In the genomic region with DNA sequence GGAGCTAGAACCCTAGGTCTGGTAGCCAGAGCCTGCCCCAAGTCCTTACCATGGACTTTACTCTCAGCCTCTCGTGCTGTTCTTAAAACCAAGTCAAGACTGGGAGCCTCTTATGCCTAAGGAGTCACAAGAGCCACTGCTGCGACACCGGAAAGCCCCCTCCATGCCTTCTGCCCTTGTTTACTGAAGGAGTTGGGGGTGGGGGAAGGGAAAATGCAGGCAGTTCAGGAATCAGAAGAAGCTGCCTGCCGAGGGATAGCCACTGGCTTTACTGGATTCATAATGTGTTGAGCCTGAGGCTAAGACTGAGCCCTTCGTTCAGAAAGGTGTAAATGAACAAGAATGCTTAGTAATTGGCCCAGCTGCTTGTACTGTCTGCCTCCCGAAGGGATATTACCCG, we compare ENCODE assay signal across 8 mouse cellular contexts. TPM values are rescaled to one million over a fixed set of nuclear protein-coding genes. Genes with fewer than 3 reads are reported as not detected.
DNase-seq lines count a peak whose midpoint lies in the region; ATAC-seq and TF ChIP-seq lines count a peak whose summit lies in the region.

No protein-coding gene starts in this region.

- H3K27me3 ChIP-seq in embryonic facial prominence, embryonic 13.5 days, result peaks cover 13% of the 10 kb centered on the region
- no peaks in the 10 kb centered on the region for H3K27me3 ChIP-seq in intestine, postnatal 0 days (replicated peaks; ENCODE audit: control insufficient read depth, insufficient read depth, low read length)
- no peaks in the 10 kb centered on the region for H3K27me3 ChIP-seq in neural tube, embryonic 12.5 days (replicated peaks)

- TF ChIP-seq CTCF in left cerebral cortex, adult 2 months (IDR thresholded peaks at IDR 0.05), result no peak
- no peak for TF ChIP-seq CTCF in intestine, postnatal 0 days (IDR thresholded peaks at IDR 0.05; ENCODE audit: low read depth)

- H3K4me1 ChIP-seq in embryonic facial prominence, embryonic 13.5 days, result peaks cover 35% of the 10 kb centered on the region
- H3K4me1 ChIP-seq in intestine, postnatal 0 days (replicated peaks; ENCODE audit: control insufficient read depth, insufficient read depth, low read length), result 0 out of 2 replicates have a peak, but pooled peaks cover 3% of the 10 kb centered on the region
- peaks cover 24% of the 10 kb centered on the region for H3K4me1 ChIP-seq in neural tube, embryonic 12.5 days

- H3K4me3 ChIP-seq in left cerebral cortex, adult 2 months, result peak overlapping the region; percentile 66
- H3K4me3 ChIP-seq in embryonic facial prominence, embryonic 13.5 days, result peak overlapping the region; percentile 92
- H3K4me3 ChIP-seq in intestine, postnatal 0 days (ENCODE audit: low read depth, low read length), result peak overlapping the region; percentile 96
- H3K4me3 ChIP-seq in neural tube, embryonic 12.5 days, result peak overlapping the region; percentile 94

- H3K9me3 ChIP-seq in embryonic facial prominence, embryonic 13.5 days, result no peaks in the 10 kb centered on the region
- no peaks in the 10 kb centered on the region for H3K9me3 ChIP-seq in intestine, postnatal 0 days (ENCODE audit: control insufficient read depth)
- no peaks in the 10 kb centered on the region for H3K9me3 ChIP-seq in neural tube, embryonic 12.5 days

- ATAC-seq in embryonic facial prominence, embryonic 13.5 days (ENCODE audit: insufficient number of reproducible peaks, insufficient read depth, low FRiP score, low TSS enrichment, low read depth), result no peak
- no peak for ATAC-seq in intestine, postnatal 0 days
- ATAC-seq in neural tube, embryonic 12.5 days (ENCODE audit: low FRiP score, low read depth), result 0 out of 2 replicates have a peak, but pooled peaks have one; percentile 13
- ATAC-seq in cerebellum, adult (ENCODE audit: insufficient number of reproducible peaks, low FRiP score, low TSS enrichment), result no peak

- H3K27ac ChIP-seq in left cerebral cortex, adult 2 months, result peak overlapping the region; percentile 92
- no peak overlapping the region for H3K27ac ChIP-seq in embryonic facial prominence, embryonic 13.5 days
- peak overlapping the region; percentile 82 for H3K27ac ChIP-seq in intestine, postnatal 0 days (ENCODE audit: low read depth, low read length)
- H3K27ac ChIP-seq in neural tube, embryonic 12.5 days, result no peak overlapping the region; the same call in 1 of the 2 replicates

- peak overlapping the region; percentile 96 for H3K4me2 ChIP-seq in embryonic facial prominence, embryonic 13.5 days
- H3K4me2 ChIP-seq in intestine, postnatal 0 days (replicated peaks; ENCODE audit: low read depth), result peak overlapping the region; percentile 85
- H3K4me2 ChIP-seq in neural tube, embryonic 12.5 days (replicated peaks), result peak overlapping the region; percentile 88

- intact Hi-C loops in left cerebral cortex, adult 2 months (cut with DNase I), result loop anchor here (5.0 kb wide), 1 partner anchor 189 kb away; no protein-coding TSS in a partner anchor
- intact Hi-C loops in left cerebral cortex, postnatal 25 days (cut with DNase I), result loop anchor here (2.0 kb wide), 1 partner anchor 188 kb away; no protein-coding TSS in a partner anchor
- intact Hi-C loops in left cerebral cortex, postnatal 4 days (cut with DNase I), result no loop called here

- WGBS in embryonic facial prominence, embryonic 13.5 days, result 7% methylated on average over 7 of the region's 7 CpGs
- 13% methylated on average over 7 of the region's 7 CpGs for WGBS in intestine, postnatal 0 days
- 9% methylated on average over 7 of the region's 7 CpGs for WGBS in neural tube, embryonic 12.5 days

- peaks cover 24% of the 10 kb centered on the region for H3K36me3 ChIP-seq in embryonic facial prominence, embryonic 13.5 days
- peaks cover 9% of the 10 kb centered on the region for H3K36me3 ChIP-seq in intestine, postnatal 0 days (ENCODE audit: control insufficient read depth, insufficient read depth)
- peaks cover 22% of the 10 kb centered on the region for H3K36me3 ChIP-seq in neural tube, embryonic 12.5 days

- no peak for DNase-seq in left cerebral cortex, adult 2 months (ENCODE audit: extremely low spot score in 1 of 2, low spot score in 2 of 2)
- DNase-seq in left cerebral cortex, postnatal 25 days (ENCODE audit: low spot score in 2 of 2), result no peak
- DNase-seq in ovary, postnatal 14 days (ENCODE audit: low spot score), result no peak
- DNase-seq in left cerebral cortex, postnatal 4 days, result no peak

- H3K9ac ChIP-seq in embryonic facial prominence, embryonic 13.5 days, result peak overlapping the region; percentile 95
- H3K9ac ChIP-seq in intestine, postnatal 0 days (ENCODE audit: low read depth, low read length), result peak overlapping the region; percentile 95; the same call in 1 of the 2 replicates
- peak overlapping the region; percentile 94 for H3K9ac ChIP-seq in neural tube, embryonic 12.5 days

RNA-seq across cellular contexts. Expression of gene Chmp6, which starts 0.4 kb away (rescaled TPM):
- 10 to 100 TPM; 37.2 to 43.6 TPM for total RNA-seq in left cerebral cortex, adult 2 months (2021)
- total RNA-seq in left cerebral cortex, postnatal 25 days (2021), result 10 to 100 TPM; 44.8 to 47.8 TPM
- polyA plus RNA-seq in embryonic facial prominence, embryonic 13.5 days (2015; fragmentation: Nextera tagmentation; extraction: Ambion mirVana), result 103 and 104 TPM in 2 replicates
- polyA plus RNA-seq in intestine, postnatal 0 days (2015; fragmentation: Nextera tagmentation; extraction: Ambion mirVana), result 121 and 123 TPM in 2 replicates
- polyA plus RNA-seq in neural tube, embryonic 12.5 days (2016; fragmentation: Nextera tagmentation; extraction: Ambion mirVana), result 95.6 and 99.4 TPM in 2 replicates
- 10 to 100 TPM; 43.2 to 48.2 TPM for total RNA-seq in left cerebral cortex, postnatal 4 days (2021)

RNA-seq across cellular contexts. Expression of gene Baiap2, which starts 29.7 kb away (rescaled TPM):
- total RNA-seq in left cerebral cortex, adult 2 months (2021), result 100 to 1,000 TPM; 249 to 287 TPM
- 100 to 1,000 TPM; 259 to 273 TPM for total RNA-seq in left cerebral cortex, postnatal 25 days (2021)
- polyA plus RNA-seq in embryonic facial prominence, embryonic 13.5 days (2015; fragmentation: Nextera tagmentation; extraction: Ambion mirVana), result 17.5 and 20.0 TPM in 2 replicates
- polyA plus RNA-seq in intestine, postnatal 0 days (2015; fragmentation: Nextera tagmentation; extraction: Ambion mirVana), result 4.2 and 4.3 TPM in 2 replicates
- 10.4 and 11.8 TPM in 2 replicates for polyA plus RNA-seq in neural tube, embryonic 12.5 days (2016; fragmentation: Nextera tagmentation; extraction: Ambion mirVana)
- total RNA-seq in left cerebral cortex, postnatal 4 days (2021), result 10 to 100 TPM; 71.7 to 72.2 TPM

Comparison
In these comparisons a context has a peak if more than half of its experiments do, and no peak if none do; other contexts are left out.
1. H3K27ac ChIP-seq: peak in left cerebral cortex, adult 2 months (single experiment) and intestine, postnatal 0 days (single experiment); none in embryonic facial prominence, embryonic 13.5 days (single experiment) and neural tube, embryonic 12.5 days (single experiment).
2. Peak in every context shown above with its lines, with median percentiles within 50 percentile points of each other: H3K4me3 ChIP-seq, H3K4me2 ChIP-seq and H3K9ac ChIP-seq.